ENCODE assay signal across 16 mouse cellular contexts in the genomic region with DNA sequence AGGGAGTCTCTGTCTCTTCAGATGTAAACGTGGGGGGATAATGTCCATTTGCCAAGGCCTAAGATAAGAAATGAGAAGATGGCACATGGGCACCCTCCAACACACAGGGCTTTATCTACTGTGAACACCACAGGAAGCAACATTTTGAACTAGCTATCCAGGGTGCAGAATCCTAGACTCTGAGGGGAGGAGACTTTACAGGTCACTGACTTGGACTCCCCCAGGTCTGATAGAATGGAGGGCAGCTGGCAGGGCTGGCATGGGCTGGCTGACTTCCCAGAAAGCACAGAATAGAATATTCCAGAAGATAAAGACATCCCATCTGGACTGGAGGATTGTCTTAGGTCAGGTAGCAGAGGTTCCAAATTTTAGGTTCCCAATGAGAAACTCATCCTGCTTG.
DNase-seq lines count a peak whose midpoint lies in the region; ATAC-seq and TF ChIP-seq lines count a peak whose summit lies in the region.
"Had no signal": no experiment of that assay in that cellular context is flagged by ENCODE, and none has a peak within 500 bp of the region (broad histone marks: within the 10 kb centered on the region; RNA-seq: fewer than 3 reads in every experiment).

No protein-coding gene starts in this region.

- no peaks in the 10 kb centered on the region for H3K9me3 ChIP-seq in hindbrain, postnatal 0 days (ENCODE audit: low read length)
- H3K9me3 ChIP-seq in hindbrain, embryonic 12.5 days (replicated peaks), result peaks cover 11% of the 10 kb centered on the region
- H3K9me3 ChIP-seq: embryonic facial prominence, embryonic 15.5 days had no signal

- H3K27me3 ChIP-seq in hindbrain, postnatal 0 days (ENCODE audit: insufficient read depth, low read length), result no peaks in the 10 kb centered on the region
- no peaks in the 10 kb centered on the region for H3K27me3 ChIP-seq in hindbrain, embryonic 12.5 days
- H3K27me3 ChIP-seq: embryonic facial prominence, embryonic 15.5 days; forebrain, embryonic 15.5 days had no signal

- no peak overlapping the region for H3K27ac ChIP-seq in hindbrain, postnatal 0 days
- H3K27ac ChIP-seq in hindbrain, embryonic 12.5 days, result no peak overlapping the region
- H3K27ac ChIP-seq: embryonic facial prominence, embryonic 15.5 days; forebrain, embryonic 15.5 days; hindbrain, embryonic 14.5 days had no signal

- H3K4me3 ChIP-seq in hindbrain, postnatal 0 days (ENCODE audit: low read length), result no peak overlapping the region
- no peak overlapping the region for H3K4me3 ChIP-seq in hindbrain, embryonic 12.5 days
- H3K4me3 ChIP-seq: embryonic facial prominence, embryonic 15.5 days; forebrain, embryonic 15.5 days had no signal

- 56% methylated on average over 1 of the region's 1 CpGs for WGBS in hindbrain, postnatal 0 days
- 79% methylated on average over 1 of the region's 1 CpGs for WGBS in hindbrain, embryonic 12.5 days

- no peaks in the 10 kb centered on the region for H3K4me1 ChIP-seq in hindbrain, postnatal 0 days (ENCODE audit: insufficient read depth, low read length)
- peaks cover 6% of the 10 kb centered on the region for H3K4me1 ChIP-seq in hindbrain, embryonic 12.5 days

- H3K36me3 ChIP-seq in hindbrain, postnatal 0 days (ENCODE audit: insufficient read depth, low read length), result no peaks in the 10 kb centered on the region
- H3K36me3 ChIP-seq in hindbrain, embryonic 12.5 days, result no peaks in the 10 kb centered on the region
- H3K36me3 ChIP-seq: embryonic facial prominence, embryonic 15.5 days; forebrain, embryonic 15.5 days had no signal

- no peak overlapping the region for H3K4me2 ChIP-seq in hindbrain, postnatal 0 days (ENCODE audit: low read depth, low read length)
- no peak overlapping the region for H3K4me2 ChIP-seq in hindbrain, embryonic 12.5 days (replicated peaks)
- H3K4me2 ChIP-seq: embryonic facial prominence, embryonic 15.5 days; forebrain, embryonic 15.5 days; hindbrain, embryonic 14.5 days had no signal

- intact Hi-C loops in left cerebral cortex, postnatal 36 days (cut with DNase I), result no loop called here

- TF ChIP-seq CTCF in hindbrain, postnatal 0 days (IDR thresholded peaks at IDR 0.05; ENCODE audit: low read depth), result no peak

- peak; percentile 22 to 36 for DNase-seq in cerebellum, postnatal 25 days
- DNase-seq in cerebellum, adult 8-10 months, result no peak
- DNase-seq in hindbrain, postnatal 0 days (ENCODE audit: low spot score), result peak; percentile 48
- DNase-seq in kidney, adult 18-20 months, result peak; percentile 75
- peak; percentile 83 to 86 for DNase-seq in kidney, postnatal 36 days
- DNase-seq in urinary bladder, postnatal 25 days (ENCODE audit: low spot score), result no peak
- no peak for DNase-seq in left cerebral cortex, postnatal 36 days (ENCODE audit: low spot score in 2 of 2)
- DNase-seq: B cell, adult 2 months; cerebellum, adult 9-11 months; liver, postnatal 0 days; right cerebral cortex, postnatal 25 days; thymus, postnatal 25 days had no signal

- no peak overlapping the region for H3K9ac ChIP-seq in hindbrain, postnatal 0 days (replicated peaks; ENCODE audit: low read length)
- H3K9ac ChIP-seq in hindbrain, embryonic 12.5 days, result no peak overlapping the region
- H3K9ac ChIP-seq: embryonic facial prominence, embryonic 15.5 days; forebrain, embryonic 15.5 days; hindbrain, embryonic 14.5 days; liver, postnatal 0 days had no signal

- ATAC-seq in hindbrain, postnatal 0 days, result no peak
- ATAC-seq in hindbrain, embryonic 12.5 days (ENCODE audit: low FRiP score), result no peak
- ATAC-seq: forebrain, embryonic 15.5 days; liver, postnatal 0 days had no signal

Comparison
In these comparisons a context has a peak if more than half of its experiments do, and no peak if none do; other contexts are left out.
1. DNase-seq: peak in cerebellum, postnatal 25 days (2 of 2), hindbrain, postnatal 0 days (single experiment), kidney, adult 18-20 months (single experiment) and kidney, postnatal 36 days (2 of 2); none in cerebellum, adult 8-10 months (single experiment), urinary bladder, postnatal 25 days (single experiment) and left cerebral cortex, postnatal 36 days (0 of 2).